8 mouse cellular contexts compared by ENCODE assay signal in genomic region chr7:109480765-109481197, GRCm38 (mm10). TPM values are rescaled to one million over a fixed set of nuclear protein-coding genes. Genes with fewer than 3 reads are reported as not detected.
A peak's percentile ranks its signal among the peaks of the same experiment; 100 is the strongest.
DNase-seq lines count a peak whose midpoint lies in the region; ATAC-seq and TF ChIP-seq lines count a peak whose summit lies in the region.

No protein-coding gene starts in this region.

- peak; percentile 25; the same call in 1 of the 2 replicates for ATAC-seq in kidney, postnatal 0 days (replicated peaks; ENCODE audit: low FRiP score, low read depth)
- no peak for ATAC-seq in midbrain, embryonic 16.5 days
- ATAC-seq in CD4-positive, CD25-positive, alpha-beta regulatory T cell, adult 4 months: no peak

- no peaks in the 10 kb centered on the region for H3K36me3 ChIP-seq in kidney, postnatal 0 days (ENCODE audit: insufficient read depth, low read length)
- H3K36me3 ChIP-seq in midbrain, embryonic 16.5 days (ENCODE audit: control insufficient read depth, insufficient read depth, low read length): no peaks in the 10 kb centered on the region

- WGBS in kidney, postnatal 0 days: 10% methylated on average over 7 of the region's 7 CpGs
- 20% methylated on average over 7 of the region's 7 CpGs for WGBS in midbrain, embryonic 16.5 days

- no peak overlapping the region for H3K4me3 ChIP-seq in kidney, postnatal 0 days (replicated peaks; ENCODE audit: low read depth, low read length)
- H3K4me3 ChIP-seq in midbrain, embryonic 16.5 days (ENCODE audit: low read depth, low read length): no peak overlapping the region

- H3K9ac ChIP-seq in kidney, postnatal 0 days (ENCODE audit: low read depth, low read length): no peak overlapping the region
- no peak overlapping the region for H3K9ac ChIP-seq in midbrain, embryonic 16.5 days (ENCODE audit: low read depth, low read length)

- no peaks in the 10 kb centered on the region for H3K9me3 ChIP-seq in kidney, postnatal 0 days (replicated peaks; ENCODE audit: low read length)
- no peaks in the 10 kb centered on the region for H3K9me3 ChIP-seq in midbrain, embryonic 16.5 days (replicated peaks; ENCODE audit: control insufficient read depth, low read length, poor library complexity, severe bottlenecking)

- H3K4me2 ChIP-seq in kidney, postnatal 0 days (ENCODE audit: low read length): peak overlapping the region; percentile 28
- peak overlapping the region; percentile 18; the same call in 1 of the 2 replicates for H3K4me2 ChIP-seq in midbrain, embryonic 16.5 days (ENCODE audit: low read length)

- no peaks in the 10 kb centered on the region for H3K4me1 ChIP-seq in kidney, postnatal 0 days (replicated peaks; ENCODE audit: insufficient read depth, low read length)
- no peaks in the 10 kb centered on the region for H3K4me1 ChIP-seq in midbrain, embryonic 16.5 days (ENCODE audit: control insufficient read depth, insufficient read depth, low read length)

- H3K27ac ChIP-seq in kidney, postnatal 0 days: no peak overlapping the region
- H3K27ac ChIP-seq in midbrain, embryonic 16.5 days (ENCODE audit: low read length): no peak overlapping the region

- TF ChIP-seq CTCF in kidney, postnatal 0 days (IDR thresholded peaks at IDR 0.05; ENCODE audit: low read depth): peak; percentile 43; the same call in 1 of the 2 replicates

- intact Hi-C loops in gastrocnemius, postnatal 14 days (cut with DNase I; ENCODE audit: low total_unique reads): no loop called here

- no peaks in the 10 kb centered on the region for H3K27me3 ChIP-seq in kidney, postnatal 0 days (ENCODE audit: insufficient read depth, low read length)
- H3K27me3 ChIP-seq in midbrain, embryonic 16.5 days (ENCODE audit: control insufficient read depth, insufficient read depth, low read depth, low read length): no peaks in the 10 kb centered on the region

- DNase-seq in gastrocnemius, postnatal 14 days: peak; percentile 20
- no peak for DNase-seq in gastrocnemius, postnatal 25 days
- DNase-seq in ZHBTc4 (ENCODE audit: low read depth, low spot score): peak; percentile 34
- peak; percentile 29 to 33 for DNase-seq in heart, adult 9 months (ENCODE audit: low spot score in 2 of 2)
- DNase-seq in kidney, postnatal 0 days (ENCODE audit: low spot score): peak; percentile 76
- no peak for DNase-seq in spleen, postnatal 14 days (ENCODE audit: low spot score in 2 of 2)

RNA-seq across cellular contexts. Expression of gene Trim66, which starts 27.2 kb away (rescaled TPM):
- total RNA-seq in gastrocnemius, postnatal 14 days (2021): under 1 TPM; 0.18 to 0.20 TPM
- total RNA-seq in gastrocnemius, postnatal 25 days (2021): under 1 TPM; 0.13 TPM
- 0.05 TPM in 1 of 2 replicates, not detected in the other for polyA plus RNA-seq in kidney, postnatal 0 days (2015; fragmentation: Nextera tagmentation; extraction: Ambion mirVana)
- polyA plus RNA-seq in midbrain, embryonic 16.5 days (2015; fragmentation: Nextera tagmentation; extraction: Ambion mirVana): 1.6 and 1.7 TPM in 2 replicates
- not detected for polyA plus RNA-seq in CD4-positive, CD25-positive, alpha-beta regulatory T cell, adult 4 months (2017; shearing (Covaris generic))

RNA-seq across cellular contexts. Expression of gene Rpl27a, which starts 38.2 kb away (rescaled TPM):
- total RNA-seq in gastrocnemius, postnatal 14 days (2021): 100 to 1,000 TPM; 105 to 116 TPM
- total RNA-seq in gastrocnemius, postnatal 25 days (2021): 10 to 100 TPM; 58.5 to 72.2 TPM
- 156 and 166 TPM in 2 replicates for polyA plus RNA-seq in kidney, postnatal 0 days (2015; fragmentation: Nextera tagmentation; extraction: Ambion mirVana)
- 73.6 and 75.9 TPM in 2 replicates for polyA plus RNA-seq in midbrain, embryonic 16.5 days (2015; fragmentation: Nextera tagmentation; extraction: Ambion mirVana)
- 100 to 1,000 TPM; 210 to 315 TPM for polyA plus RNA-seq in CD4-positive, CD25-positive, alpha-beta regulatory T cell, adult 4 months (2017; shearing (Covaris generic))

RNA-seq across cellular contexts. Expression of gene Stk33, which starts 41.9 kb away (rescaled TPM):
- not detected for total RNA-seq in gastrocnemius, postnatal 14 days (2021)
- total RNA-seq in gastrocnemius, postnatal 25 days (2021): not detected
- 0.24 and 0.55 TPM in 2 replicates for polyA plus RNA-seq in kidney, postnatal 0 days (2015; fragmentation: Nextera tagmentation; extraction: Ambion mirVana)
- polyA plus RNA-seq in midbrain, embryonic 16.5 days (2015; fragmentation: Nextera tagmentation; extraction: Ambion mirVana): 8.0 and 10.1 TPM in 2 replicates
- not detected for polyA plus RNA-seq in CD4-positive, CD25-positive, alpha-beta regulatory T cell, adult 4 months (2017; shearing (Covaris generic))

Comparison
In these comparisons a context has a peak if more than half of its experiments do, and no peak if none do; other contexts are left out.
1. DNase-seq: peak in gastrocnemius, postnatal 14 days (single experiment), ZHBTc4 (single experiment), heart, adult 9 months (2 of 2) and kidney, postnatal 0 days (single experiment); none in gastrocnemius, postnatal 25 days (single experiment) and spleen, postnatal 14 days (0 of 2).